Mouse (Mus musculus) midbrain, embryonic 12.5 days (tissue): ENCODE data around the gene Ppfia3. TPM values are rescaled to one million over a fixed set of nuclear protein-coding genes. Genes with fewer than 3 reads are reported as not detected.
A peak's percentile ranks its signal among the peaks of the same experiment; 100 is the strongest.

Experiments used
- ATAC-seq: fragments of 200-750 bp; cut with Nextera tagmentation; 2 replicates; pipeline ENCODE4 v1.8.0; 2017; ENCODE audit warnings: low read depth, moderate TSS enrichment, moderate library complexity; ENCODE audit not compliant: low FRiP score
- H3K27ac ChIP-seq: fragments of 300-500 bp; sonication (generic); replicated peaks from 2 replicates; pipeline ENCODE4 v1.5.1; 2016; ENCODE audit warnings: mild to moderate bottlenecking
- H3K27me3 ChIP-seq: fragments of 300-500 bp; sonication (generic); 2 replicates; pipeline ENCODE4 v1.6.1; 2016; ENCODE audit warnings: mild to moderate bottlenecking
- H3K36me3 ChIP-seq: fragments of 300-500 bp; sonication (generic); 2 replicates; pipeline ENCODE4 v1.6.1; 2016
- H3K4me1 ChIP-seq: fragments of 300-500 bp; sonication (generic); 2 replicates; pipeline ENCODE4 v1.6.1; 2016
- H3K4me2 ChIP-seq: fragments of 300-500 bp; sonication (generic); replicated peaks from 2 replicates; pipeline ENCODE4 v1.6.1; 2016; ENCODE audit warnings: mild to moderate bottlenecking, moderate library complexity
- H3K4me3 ChIP-seq: fragments of 300-500 bp; sonication (generic); 2 replicates; pipeline ENCODE4 v1.5.1; 2016; ENCODE audit warnings: mild to moderate bottlenecking
- H3K9ac ChIP-seq: fragments of 300-500 bp; sonication (generic); replicated peaks from 2 replicates; pipeline ENCODE4 v1.6.1; 2016; ENCODE audit warnings: mild to moderate bottlenecking, moderate library complexity
- H3K9me3 ChIP-seq: fragments of 300-500 bp; sonication (generic); 2 replicates; pipeline ENCODE4 v1.6.1; 2016; ENCODE audit warnings: mild to moderate bottlenecking
- WGBS: fragments of 180-500 bp; shearing (Covaris S2); methylation state at CpG from one replicate; pipeline ENCODE4 v1.1.7; 2016; 5-methylcytosine and 5-hydroxymethylcytosine counted together
- polyA plus RNA-seq: library from polyadenylated mRNA; unstranded; fragments of >200 nt; fragmentation: Nextera tagmentation; extraction: Ambion mirVana; gene quantifications from 2 replicates; pipeline ENCODE4 v1.2.1, GENCODE M21; 2016

Gene Ppfia3
- polyA plus RNA-seq: 15.0 and 15.4 TPM in 2 replicates

DNA sequence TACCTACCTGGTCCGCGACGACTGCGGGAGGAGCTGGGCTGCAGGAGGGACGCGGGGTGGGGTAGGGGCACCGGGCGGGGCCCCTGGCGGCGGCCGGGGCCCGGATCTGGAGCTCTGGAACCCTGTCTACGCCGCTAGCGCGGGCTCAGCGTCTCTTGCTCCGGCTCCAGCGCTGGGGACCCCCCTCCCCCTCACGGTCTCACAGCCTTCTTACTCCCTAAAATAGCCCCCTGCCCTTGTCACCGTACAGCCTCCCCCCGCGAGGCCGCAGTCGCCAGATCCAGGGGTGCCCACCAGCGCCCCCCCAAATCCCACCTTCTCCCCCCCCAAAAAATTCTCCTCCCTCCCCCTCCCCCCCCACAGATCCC, at the start of gene Ppfia3:
TSS of gene Ppfia3 (minus strand) at position 368 of the 368 bp plus-strand sequence.
- Histone ChIP-seq H3K4me2 (peak within 1 kb of the TSS; percentile 77), H3K27me3 (peaks cover 64% of the 10 kb centered on the region), H3K4me1 (peaks cover 51% of the 10 kb centered on the region), H3K9ac (peak within 1 kb of the TSS; percentile 89), H3K27ac (peak within 1 kb of the TSS; percentile 71), H3K4me3 (peak within 1 kb of the TSS; percentile 87), H3K9me3 (no peaks in the 10 kb centered on the region), H3K36me3 (0 out of 2 replicates have a peak, but pooled peaks cover 2% of the 10 kb centered on the region)
- ATAC-seq: peak; percentile 45
- 1% methylated on average over 15 of the region's 26 CpGs for WGBS

DNA sequence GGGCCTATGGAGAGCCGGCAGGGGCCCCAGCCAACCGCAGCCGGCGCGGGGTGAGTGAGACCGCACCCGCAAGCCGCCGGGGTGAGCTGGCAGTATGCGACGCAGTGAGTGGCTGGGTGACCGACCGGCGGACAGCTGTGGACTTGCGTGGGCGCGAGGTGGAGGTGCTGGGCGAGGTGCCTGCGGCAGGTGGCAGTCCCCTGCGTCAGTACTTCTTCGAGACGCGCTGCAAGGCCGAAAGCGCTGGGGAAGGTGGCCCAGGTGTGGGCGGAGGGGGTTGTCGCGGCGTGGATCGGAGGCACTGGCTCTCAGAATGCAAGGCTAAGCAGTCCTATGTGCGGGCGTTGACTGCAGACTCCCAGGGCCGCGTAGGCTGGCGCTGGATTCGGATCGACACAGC, 48.8 kb upstream of the Ppfia3 start:
- no peak for ATAC-seq
- WGBS: 16% methylated on average over 37 of the region's 37 CpGs
- Histone ChIP-seq H3K36me3 (no peaks in the 10 kb centered on the region), H3K9ac (no peak overlapping the region), H3K27me3 (peaks cover 99% of the 10 kb centered on the region), H3K4me3 (no peak overlapping the region), H3K27ac (no peak overlapping the region), H3K9me3 (no peaks in the 10 kb centered on the region), H3K4me1 (peaks cover 20% of the 10 kb centered on the region), H3K4me2 (no peak overlapping the region)

- Histone ChIP-seq H3K4me2 (no peak overlapping the region), H3K27ac (no peak overlapping the region), H3K27me3 (peaks cover 99% of the 10 kb centered on the region), H3K4me1 (peaks cover 20% of the 10 kb centered on the region), H3K9ac (no peak overlapping the region), H3K4me3 (no peak overlapping the region), H3K36me3 (no peaks in the 10 kb centered on the region), H3K9me3 (no peaks in the 10 kb centered on the region)
- 43% methylated on average over 12 of the region's 12 CpGs for WGBS
- no peak for ATAC-seq
These were observed 48.0 kb upstream of the Ppfia3 start for GRCm38 (mm10) chr7:45414740-45415224.

DNA sequence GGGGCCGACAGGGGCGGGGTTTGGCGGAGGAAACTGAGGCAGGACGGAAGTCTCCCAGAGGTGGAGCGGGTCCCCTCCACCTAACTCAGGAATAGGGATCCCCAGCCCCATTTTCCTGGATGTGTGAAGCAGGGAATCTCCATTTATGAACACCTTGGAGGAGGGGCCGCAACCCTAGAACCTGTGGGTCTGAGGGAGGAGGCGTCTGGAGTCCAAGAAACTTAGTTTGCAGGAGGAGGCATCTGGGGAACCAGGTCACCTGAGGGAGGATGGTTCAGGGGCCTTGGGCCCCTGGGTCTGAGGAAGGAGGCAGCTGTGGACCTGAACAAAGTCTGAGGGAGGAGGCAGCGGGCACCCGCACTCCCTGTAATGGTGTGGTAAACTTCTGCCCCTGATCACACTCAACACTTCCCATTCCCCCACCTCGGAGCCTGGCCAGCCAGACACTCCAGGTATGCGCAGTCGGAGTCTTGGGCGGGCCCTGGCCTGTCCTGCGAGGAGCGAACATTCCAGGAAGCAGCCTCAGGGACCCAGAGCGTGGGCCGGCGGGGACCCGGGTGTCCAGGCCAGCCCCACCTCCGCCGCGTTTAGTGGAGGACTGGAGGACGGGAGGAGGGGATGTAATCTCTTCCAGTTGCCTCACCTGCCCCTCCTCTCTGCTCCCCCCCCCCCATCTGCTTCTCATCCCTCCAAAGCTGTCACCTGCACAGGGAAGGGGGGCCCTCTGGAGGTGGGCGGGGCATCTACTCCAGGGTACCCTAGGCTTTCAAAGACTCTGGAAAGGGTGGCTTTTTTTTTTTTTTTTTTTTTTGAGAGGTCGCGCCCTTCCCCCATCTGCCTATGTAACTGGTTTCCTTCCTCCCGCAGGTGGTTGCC, 47.3 kb upstream of the Ppfia3 start:
- Histone ChIP-seq H3K9me3 (no peaks in the 10 kb centered on the region), H3K27ac (no peak overlapping the region), H3K4me2 (peak overlapping the region; percentile 86), H3K4me1 (peaks cover 20% of the 10 kb centered on the region), H3K4me3 (peak overlapping the region; percentile 51), H3K9ac (peak overlapping the region; percentile 61), H3K27me3 (peaks cover 100% of the 10 kb centered on the region), H3K36me3 (no peaks in the 10 kb centered on the region)
- 2% methylated on average over 27 of the region's 27 CpGs for WGBS
- ATAC-seq: peak; percentile 42; the same call in 1 of the 2 replicates

DNA sequence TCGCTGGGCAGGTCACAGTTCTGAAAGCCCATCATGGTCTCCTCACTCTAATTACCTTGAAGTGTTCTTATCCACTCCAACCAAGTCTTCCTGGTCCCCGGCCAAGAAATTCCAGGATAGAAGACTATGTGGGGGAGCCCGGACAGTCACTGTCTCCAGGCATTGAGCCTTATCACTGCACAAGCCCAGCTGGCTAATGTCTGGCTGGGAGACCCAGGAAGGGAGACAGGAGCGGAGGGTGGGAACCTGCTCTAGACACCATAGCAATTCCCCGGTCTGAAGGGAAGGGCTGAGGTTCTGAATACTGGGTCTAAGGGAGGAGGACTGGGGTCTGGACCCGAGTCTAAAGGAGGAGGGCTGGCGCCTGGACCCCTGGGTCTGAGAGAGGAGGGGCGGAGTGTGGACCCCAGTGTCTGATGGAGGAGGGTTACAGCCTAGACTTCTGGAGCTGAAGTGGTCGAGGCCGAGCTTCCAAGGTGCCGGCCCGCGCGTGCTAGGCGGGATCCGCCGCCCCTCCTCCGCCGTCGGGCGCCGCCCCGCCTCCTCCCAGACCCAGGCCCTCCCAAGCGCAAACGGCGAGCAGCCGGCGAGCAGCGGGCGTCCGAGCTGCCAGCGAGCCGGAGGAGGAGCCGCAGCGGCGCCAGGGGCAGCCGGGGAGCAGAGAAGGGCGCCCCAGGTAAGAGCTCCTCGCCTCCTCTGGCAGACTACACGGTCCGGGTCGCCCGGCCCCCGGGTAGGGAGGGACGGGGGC, 46.5 kb upstream of the Ppfia3 start, which contains the start of gene Ntf5:
TSS of gene Ntf5 (plus strand) at position 583 of the 751 bp plus-strand sequence.
- Histone ChIP-seq H3K27ac (no peak within 1 kb of the TSS), H3K27me3 (peaks cover 100% of the 10 kb centered on the region), H3K9ac (peak within 1 kb of the TSS; percentile 61), H3K4me3 (peak within 1 kb of the TSS; percentile 51), H3K9me3 (no peaks in the 10 kb centered on the region), H3K4me2 (peak within 1 kb of the TSS; percentile 86), H3K4me1 (peaks cover 20% of the 10 kb centered on the region), H3K36me3 (no peaks in the 10 kb centered on the region)
- 3% methylated on average over 44 of the region's 45 CpGs for WGBS
- peak; percentile 69 for ATAC-seq

DNA sequence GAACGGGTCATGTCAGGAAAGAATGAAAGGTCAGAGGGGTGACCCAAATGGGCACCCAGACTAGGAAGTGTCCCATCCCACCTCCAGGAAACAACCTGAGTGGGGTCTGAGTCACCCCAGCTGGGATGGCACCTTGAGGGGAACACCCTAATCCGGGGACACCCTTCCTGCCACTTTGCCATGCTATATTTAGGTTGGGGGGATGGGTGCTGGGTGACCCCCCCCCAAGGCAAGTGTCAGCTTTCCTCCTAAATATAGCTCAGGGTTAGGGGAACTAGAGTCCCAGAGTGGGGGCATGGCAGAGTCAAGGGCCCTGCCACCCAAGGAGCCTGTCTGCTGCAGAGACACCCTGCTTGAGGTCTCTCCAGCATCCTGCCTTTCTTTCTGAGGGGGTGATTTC, 45.6 kb upstream of the Ppfia3 start:
- Histone ChIP-seq H3K4me2 (no peak overlapping the region), H3K4me1 (peaks cover 20% of the 10 kb centered on the region), H3K9ac (no peak overlapping the region), H3K9me3 (no peaks in the 10 kb centered on the region), H3K27ac (no peak overlapping the region), H3K27me3 (peaks cover 100% of the 10 kb centered on the region), H3K36me3 (no peaks in the 10 kb centered on the region), H3K4me3 (no peak overlapping the region)
- no peak for ATAC-seq
- 96% methylated on average over 2 of the region's 2 CpGs for WGBS

DNA sequence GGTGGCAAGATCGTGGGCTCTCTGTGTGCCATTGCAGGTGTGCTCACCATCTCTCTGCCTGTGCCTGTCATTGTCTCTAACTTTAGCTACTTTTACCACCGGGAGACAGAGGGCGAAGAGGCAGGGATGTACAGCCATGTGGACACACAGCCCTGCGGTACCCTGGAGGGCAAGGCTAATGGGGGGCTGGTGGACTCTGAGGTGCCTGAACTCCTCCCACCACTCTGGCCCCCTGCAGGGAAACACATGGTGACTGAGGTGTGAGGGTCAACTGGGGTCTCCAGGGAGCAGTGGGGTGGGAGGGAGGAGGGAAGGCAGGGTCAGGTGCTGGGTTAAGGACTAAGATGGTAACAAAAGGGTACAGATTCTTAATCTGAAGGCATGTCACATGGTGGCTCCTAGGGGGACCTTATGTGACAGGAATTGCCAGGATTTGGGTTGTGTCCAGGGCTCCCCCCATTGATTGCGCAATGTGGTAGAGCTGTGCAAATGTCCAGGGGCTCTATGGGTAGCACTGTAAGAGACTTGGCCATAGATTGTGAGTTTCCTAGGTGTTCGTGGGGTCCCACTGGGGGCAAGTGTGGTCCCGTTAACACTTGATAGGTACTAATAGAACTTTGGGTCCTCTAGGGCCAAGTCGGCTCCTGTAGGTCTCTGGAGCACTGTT, 42.8 kb upstream of the Ppfia3 start:
- 89% methylated on average over 8 of the region's 8 CpGs for WGBS
- Histone ChIP-seq H3K4me1 (peaks cover 26% of the 10 kb centered on the region), H3K4me2 (no peak overlapping the region), H3K9me3 (no peaks in the 10 kb centered on the region), H3K9ac (no peak overlapping the region), H3K27me3 (peaks cover 100% of the 10 kb centered on the region), H3K4me3 (no peak overlapping the region), H3K27ac (no peak overlapping the region), H3K36me3 (no peaks in the 10 kb centered on the region)
- ATAC-seq: no peak

- Histone ChIP-seq H3K27me3 (peaks cover 94% of the 10 kb centered on the region), H3K4me3 (no peak overlapping the region), H3K27ac (no peak overlapping the region), H3K36me3 (no peaks in the 10 kb centered on the region), H3K4me2 (no peak overlapping the region), H3K9ac (0 out of 2 replicates have a peak overlapping the region, but pooled peaks have one; percentile 7), H3K9me3 (no peaks in the 10 kb centered on the region), H3K4me1 (peaks cover 21% of the 10 kb centered on the region)
- WGBS: 91% methylated on average over 17 of the region's 17 CpGs
- no peak for ATAC-seq
These were observed 42.1 kb upstream of the Ppfia3 start for GRCm38 (mm10) chr7:45408949-45409348.

DNA sequence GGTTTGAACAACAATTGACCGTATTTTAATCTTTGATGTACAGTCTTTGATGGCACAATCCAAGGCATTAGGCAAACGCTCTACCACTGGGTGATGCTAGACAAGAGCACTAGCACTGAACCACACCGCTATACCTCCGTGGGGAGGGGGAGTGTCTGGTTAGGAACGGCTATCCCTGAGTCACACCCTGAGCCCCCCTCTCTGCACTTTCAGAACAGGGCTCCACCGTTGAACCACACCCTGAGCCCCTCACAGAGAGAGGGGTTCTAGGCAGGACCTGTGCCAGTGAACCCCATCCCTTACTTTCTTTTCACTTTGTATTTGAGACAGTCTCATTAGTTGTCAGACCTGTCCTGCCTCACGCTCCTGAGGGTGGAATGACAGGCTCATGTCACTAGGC, 41.5 kb upstream of the Ppfia3 start:
- Histone ChIP-seq H3K27me3 (peaks cover 88% of the 10 kb centered on the region), H3K4me3 (no peak overlapping the region), H3K9me3 (no peaks in the 10 kb centered on the region), H3K9ac (no peak overlapping the region), H3K27ac (no peak overlapping the region), H3K4me2 (no peak overlapping the region), H3K4me1 (peaks cover 15% of the 10 kb centered on the region), H3K36me3 (no peaks in the 10 kb centered on the region)
- no peak for ATAC-seq
- WGBS: 83% methylated on average over 7 of the region's 7 CpGs

DNA sequence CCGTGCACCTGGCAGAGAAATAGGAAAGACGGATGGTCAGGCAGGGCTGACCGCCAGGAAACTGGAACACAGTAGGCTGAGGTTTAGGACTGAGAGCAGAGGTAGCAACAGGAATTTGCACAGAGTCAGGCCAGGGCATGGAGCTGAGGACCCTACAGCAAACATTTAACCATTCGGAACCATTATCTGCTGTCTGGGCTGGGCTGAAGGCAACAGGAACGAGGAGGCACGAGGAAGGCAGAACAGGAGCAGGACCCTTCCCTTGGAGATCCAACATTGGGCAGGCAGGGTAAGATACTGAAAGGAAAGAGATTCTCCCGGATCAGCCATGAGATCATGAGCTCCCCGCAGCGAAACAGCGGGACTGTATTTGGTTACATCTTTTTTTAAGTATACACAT, 41.0 kb upstream of the Ppfia3 start:
- Histone ChIP-seq H3K9ac (no peak overlapping the region), H3K4me1 (peaks cover 12% of the 10 kb centered on the region), H3K27ac (no peak overlapping the region), H3K9me3 (no peaks in the 10 kb centered on the region), H3K27me3 (peaks cover 83% of the 10 kb centered on the region), H3K36me3 (no peaks in the 10 kb centered on the region), H3K4me3 (no peak overlapping the region), H3K4me2 (no peak overlapping the region)
- ATAC-seq: no peak
- WGBS: 82% methylated on average over 10 of the region's 10 CpGs

GRCm38 (mm10) chr7:45406157-45407156, 39.6 kb upstream of the Ppfia3 start:
- Histone ChIP-seq H3K27me3 (peaks cover 69% of the 10 kb centered on the region), H3K4me2 (peak overlapping the region; percentile 43), H3K36me3 (no peaks in the 10 kb centered on the region), H3K9ac (no peak overlapping the region), H3K27ac (no peak overlapping the region), H3K4me1 (peaks cover 12% of the 10 kb centered on the region), H3K9me3 (no peaks in the 10 kb centered on the region), H3K4me3 (peak overlapping the region; percentile 30)
- 2% methylated on average over 114 of the region's 114 CpGs for WGBS
- no peak for ATAC-seq
